Mouse (Mus musculus) liver, postnatal 0 days (tissue): ENCODE measurements at regions not wholly inside any gene's neighbourhood (a gene's known extent, or its start where the extent isn't known, plus 50 kb on each side); places are given as distances from the start of the nearest gene placed in this dataset.
A peak's percentile ranks its signal among the peaks of the same experiment; 100 is the strongest.

Experiments
- ATAC-seq: fragments of 200-750 bp; cut with Nextera tagmentation; 2 replicates; pipeline ENCODE4 v1.8.0; 2017; ENCODE audit warnings: mild to moderate bottlenecking, moderate library complexity
- DNase-seq: peaks from one replicate; pipeline ENCODE4 v3.0.0-alpha.2; 2016
- H3K27ac ChIP-seq: fragments of 300-500 bp; sonication (generic); 2 replicates; pipeline ENCODE4 v1.5.1; 2014; ENCODE audit warnings: antibody characterized with exemption, moderate library complexity, mild to moderate bottlenecking, low read depth
- H3K27me3 ChIP-seq: fragments of 300-500 bp; sonication (generic); 2 replicates; pipeline ENCODE4 v1.6.1; 2014; ENCODE audit warnings: low read length, control low read depth, mixed read lengths; ENCODE audit not compliant: insufficient read depth
- H3K36me3 ChIP-seq: fragments of 300-500 bp; sonication (generic); replicated peaks from 2 replicates; pipeline ENCODE4 v1.6.1; 2014; ENCODE audit warnings: mild to moderate bottlenecking, control low read depth, low read length, moderate library complexity, mixed read lengths; ENCODE audit not compliant: insufficient read depth
- H3K4me1 ChIP-seq: fragments of 300-500 bp; sonication (generic); 2 replicates; pipeline ENCODE4 v1.6.1; 2014; ENCODE audit warnings: antibody characterized with exemption, mild to moderate bottlenecking, control low read depth; ENCODE audit not compliant: insufficient read depth
- H3K4me2 ChIP-seq: fragments of 300-500 bp; sonication (generic); 2 replicates; pipeline ENCODE4 v1.6.1; 2014; ENCODE audit warnings: low read depth, mild to moderate bottlenecking, low read length, moderate library complexity, mixed read lengths
- H3K4me3 ChIP-seq: fragments of 300-500 bp; sonication (generic); 2 replicates; pipeline ENCODE4 v1.5.1; 2014; ENCODE audit warnings: low read depth, low read length
- H3K9ac ChIP-seq: fragments of 300-500 bp; sonication (generic); replicated peaks from 2 replicates; pipeline ENCODE4 v1.6.1; 2014; ENCODE audit warnings: mild to moderate bottlenecking, moderate library complexity
- H3K9me3 ChIP-seq: fragments of 300-500 bp; sonication (generic); 2 replicates; pipeline ENCODE4 v1.6.1; 2016; ENCODE audit warnings: mild to moderate bottlenecking, control low read depth, low read length, mixed read lengths
- CTCF ChIP-seq: sonication (generic); IDR thresholded peaks from 2 replicates; pipeline ENCODE4 v1.5.1; 2016; ENCODE audit warnings: antibody characterized with exemption, low read depth
- EP300 ChIP-seq: IDR thresholded peaks from 2 replicates; pipeline ENCODE4 v1.6.1; 2016; ENCODE audit warnings: antibody characterized with exemption, low read depth, mild to moderate bottlenecking
- WGBS: fragments of 180-500 bp; shearing (Covaris S2); extraction: QIAGEN DNeasy Blood & Tissue Kit; methylation state at CpG from one replicate; pipeline ENCODE4 v1.1.7; 2014; ENCODE audit not compliant: insufficient replicate concordance; 5-methylcytosine and 5-hydroxymethylcytosine counted together

DNA sequence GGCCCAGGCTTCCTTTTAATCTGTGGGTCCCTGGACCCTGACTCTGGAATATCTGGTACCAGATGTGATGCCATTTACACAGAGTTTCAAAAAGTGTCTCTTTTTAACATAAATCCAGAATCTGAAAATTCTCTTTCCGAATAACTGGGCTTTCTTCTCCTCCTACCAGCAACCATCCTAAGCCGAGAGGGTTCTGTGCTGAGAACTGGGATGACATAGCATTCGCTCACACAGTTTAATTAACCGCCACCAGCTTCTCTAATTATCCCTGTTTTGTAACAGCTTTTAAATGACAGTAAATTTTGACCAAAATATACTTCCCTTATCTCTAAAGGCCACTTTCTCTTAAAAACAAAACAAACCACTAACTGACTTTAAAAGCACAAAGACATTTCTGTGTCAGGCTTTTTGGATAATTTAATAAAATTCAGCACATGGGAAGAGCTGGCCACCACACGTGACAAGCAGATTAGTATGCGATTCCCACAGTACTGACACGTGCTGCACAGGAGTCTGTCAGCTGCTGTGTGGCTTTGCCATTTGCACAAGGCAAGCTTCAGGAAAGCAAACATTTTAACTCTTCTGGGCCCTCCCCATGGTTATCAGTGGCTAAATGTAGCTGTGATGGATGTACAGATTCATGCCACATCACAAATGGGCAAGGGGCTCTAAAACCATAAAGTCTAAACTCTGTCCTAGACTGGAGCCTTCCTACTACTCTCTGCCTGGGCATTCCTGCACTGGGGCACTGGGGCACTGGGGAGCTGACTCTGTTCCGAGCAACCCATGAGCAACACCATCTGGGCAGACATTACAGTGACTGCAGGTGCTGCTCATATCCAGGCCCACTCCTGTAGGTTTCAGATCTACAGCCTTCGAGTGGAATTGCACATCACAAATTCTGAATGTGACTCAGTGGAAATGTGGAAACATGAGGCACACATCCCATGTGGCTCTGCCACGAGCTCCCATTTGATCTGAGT, 263.1 kb upstream of the Zfp637 start:
- Histone ChIP-seq H3K27ac (no peak overlapping the region), H3K9ac (no peak overlapping the region), H3K9me3 (no peaks in the 10 kb centered on the region), H3K36me3 (no peaks in the 10 kb centered on the region), H3K4me3 (no peak overlapping the region), H3K27me3 (no peaks in the 10 kb centered on the region), H3K4me1 (no peaks in the 10 kb centered on the region), H3K4me2 (no peak overlapping the region)
- TF ChIP-seq CTCF (no peak), EP300 (no peak)
- 67% methylated on average over 10 of the region's 10 CpGs for WGBS
- DNase-seq, result no peak
- no peak for ATAC-seq

- H3K4me1 ChIP-seq, result no peaks in the 10 kb centered on the region
- 74% methylated on average over 2 of the region's 2 CpGs for WGBS
- ATAC-seq (no peak), DNase-seq (no peak)
- no peaks in the 10 kb centered on the region for H3K36me3 ChIP-seq
- H3K4me2 ChIP-seq, result no peak overlapping the region
- no peak overlapping the region for H3K9ac ChIP-seq
- H3K9me3 ChIP-seq, result no peaks in the 10 kb centered on the region
- no peaks in the 10 kb centered on the region for H3K27me3 ChIP-seq
- H3K27ac ChIP-seq, result no peak overlapping the region
- no peak overlapping the region for H3K4me3 ChIP-seq
- TF ChIP-seq CTCF, result no peak
- TF ChIP-seq EP300, result no peak
Measured at GRCm38 (mm10) chr6:117580951-117581350, 260.0 kb upstream of the Zfp637 start.

- WGBS, result 78% methylated on average over 11 of the region's 11 CpGs
- Histone ChIP-seq H3K36me3 (no peaks in the 10 kb centered on the region), H3K9me3 (no peaks in the 10 kb centered on the region), H3K4me2 (no peak overlapping the region), H3K4me3 (no peak overlapping the region), H3K27ac (no peak overlapping the region), H3K27me3 (no peaks in the 10 kb centered on the region), H3K4me1 (no peaks in the 10 kb centered on the region), H3K9ac (no peak overlapping the region)
- DNase-seq (no peak), ATAC-seq (no peak)
- TF ChIP-seq EP300, result no peak
- TF ChIP-seq CTCF, result no peak
Measured at GRCm38 (mm10) chr6:117583121-117583520, 257.9 kb upstream of the Zfp637 start.

GRCm38 (mm10) chr6:117584563-117584962, 256.4 kb upstream of the Zfp637 start:
- no peak for TF ChIP-seq CTCF
- no peak for TF ChIP-seq EP300
- 82% methylated on average over 5 of the region's 5 CpGs for WGBS
- Histone ChIP-seq H3K27ac (no peak overlapping the region), H3K36me3 (no peaks in the 10 kb centered on the region), H3K4me1 (no peaks in the 10 kb centered on the region), H3K9me3 (no peaks in the 10 kb centered on the region), H3K4me2 (no peak overlapping the region), H3K27me3 (no peaks in the 10 kb centered on the region), H3K4me3 (no peak overlapping the region), H3K9ac (no peak overlapping the region)
- no peak for DNase-seq
- no peak for ATAC-seq

GRCm38 (mm10) chr6:117596166-117596840, 244.7 kb upstream of the Zfp637 start:
- Histone ChIP-seq H3K9me3 (no peaks in the 10 kb centered on the region), H3K36me3 (no peaks in the 10 kb centered on the region), H3K4me3 (no peak overlapping the region), H3K4me2 (no peak overlapping the region), H3K27me3 (no peaks in the 10 kb centered on the region), H3K27ac (no peak overlapping the region), H3K9ac (no peak overlapping the region), H3K4me1 (no peaks in the 10 kb centered on the region)
- DNase-seq, result no peak
- ATAC-seq, result no peak
- 73% methylated on average over 8 of the region's 8 CpGs for WGBS
- TF ChIP-seq CTCF (no peak), EP300 (no peak)

GRCm38 (mm10) chr6:117604834-117605233, 236.1 kb upstream of the Zfp637 start:
- 72% methylated on average over 2 of the region's 2 CpGs for WGBS
- Histone ChIP-seq H3K9ac (no peak overlapping the region), H3K9me3 (no peaks in the 10 kb centered on the region), H3K27ac (no peak overlapping the region), H3K4me3 (no peak overlapping the region), H3K4me2 (no peak overlapping the region), H3K4me1 (peaks cover under 1% of the 10 kb centered on the region; the same call in 1 of the 2 replicates), H3K27me3 (no peaks in the 10 kb centered on the region), H3K36me3 (no peaks in the 10 kb centered on the region)
- ATAC-seq, result peak; percentile 76
- TF ChIP-seq CTCF (no peak), EP300 (no peak)
- no peak for DNase-seq
